Mouse (Mus musculus): ENCODE data around the gene Pdia5. TPM values are rescaled to one million over a fixed set of nuclear protein-coding genes. Genes with fewer than 3 reads are reported as not detected.
A peak's percentile ranks its signal among the peaks of the same experiment; 100 is the strongest.

Gene Pdia5
- total RNA-seq, 2 experiments from 2014 or later = 3.1 to 3.5 TPM

- DNase-seq (ENCODE audit: low spot score in 2 of 2) = peak; percentile 94
Observed at GRCm38 (mm10) chr16:35363150-35364062, 127.3 kb downstream of the Pdia5 start, which contains the start of gene Sec22a. Gene Sec22a (minus strand): TSS chr16:35363918.

GRCm38 (mm10) chr16:35362221-35362620 is 128.5 kb downstream of the Pdia5 start:
- no peak for DNase-seq (ENCODE audit: low spot score in 2 of 2)

- DNase-seq (ENCODE audit: low spot score in 2 of 2) = peak; percentile 37 to 51
Observed at GRCm38 (mm10) chr16:35360593-35360992, 130.1 kb downstream of the Pdia5 start.

GRCm38 (mm10) chr16:35357449-35357848 is 133.2 kb downstream of the Pdia5 start:
- no peak for DNase-seq (ENCODE audit: low spot score in 2 of 2)

Small RNAs within 50 kb of the gene (microRNA-seq; reads per million reads assigned to microRNA genes)
- 0 reads per million in 2 experiments for gene Gm25548

Other genes with a start within 250 kb of the Pdia5 start
- gene Sec22a, start 127.0 kb downstream of the Pdia5 start, total RNA-seq (2021) = 10 to 100 TPM; 13.7 to 17.1 TPM
- gene Sema5b, start 50.3 kb upstream of the Pdia5 start, total RNA-seq (2021) = 10 to 100 TPM; 12.7 to 16.0 TPM

All from left cerebral cortex, adult 18-20 months (tissue).